Mouse (Mus musculus) G1E (cell line): Measurements from ENCODE around the gene Tut1. TPM values are rescaled to one million over a fixed set of nuclear protein-coding genes. Genes with fewer than 3 reads are reported as not detected.
"Not testable (repeated sequence)": the region's sequence is repeated elsewhere in the genome, so short reads cannot be mapped to it uniquely, and the experiment has no call there.

Experiments
- ATAC-seq: 2 replicates; pipeline ENCODE4 v1.8.0; 2016; ENCODE audit warnings: mild to moderate bottlenecking; ENCODE audit not compliant: insufficient number of reproducible peaks, poor library complexity, low FRiP score, severe bottlenecking; ENCODE audit errors: extremely low read depth
- DNase-seq: peaks from one replicate; pipeline ENCODE4 v3.0.0; 2012; ENCODE audit warnings: low spot score
- H3K27me3 ChIP-seq: 2 replicates; pipeline ENCODE4 v1.6.1; 2012; ENCODE audit warnings: mild to moderate bottlenecking, low read length, inconsistent platforms; ENCODE audit not compliant: insufficient read depth
- H3K36me3 ChIP-seq: replicated peaks from 2 replicates; pipeline ENCODE3; 2012; ENCODE audit warnings: mild to moderate bottlenecking, inconsistent platforms
- H3K4me1 ChIP-seq: 2 replicates; pipeline ENCODE4 v1.6.1; 2012; ENCODE audit warnings: low read depth, low read length, inconsistent platforms, mixed read lengths; ENCODE audit not compliant: insufficient read depth
- H3K4me3 ChIP-seq: 2 replicates; pipeline ENCODE4 v1.5.1; 2012; ENCODE audit warnings: low read depth, mild to moderate bottlenecking, inconsistent platforms, low read length, moderate library complexity, mixed read lengths
- H3K9me3 ChIP-seq: replicated peaks from 2 replicates; pipeline ENCODE4 v1.6.1; 2012; ENCODE audit warnings: inconsistent platforms
- CTCF ChIP-seq: IDR thresholded peaks from 2 replicates; pipeline ENCODE4 v1.5.1; 2012; ENCODE audit warnings: low read depth, low read length, inconsistent platforms, mixed read lengths
- GATA1 ChIP-seq: IDR thresholded peaks from 2 replicates; pipeline ENCODE4 v1.6.1; 2012; ENCODE audit warnings: borderline replicate concordance, low read length, inconsistent platforms, mixed read lengths
- GATA2 ChIP-seq: IDR thresholded peaks from 2 replicates; pipeline ENCODE4 v1.6.1; 2012; ENCODE audit warnings: low read depth, low read length, inconsistent platforms, borderline replicate concordance
- POLR2AphosphoS5 ChIP-seq: IDR thresholded peaks from 2 replicates; pipeline ENCODE4 v1.6.1; 2012; ENCODE audit warnings: low read depth, low read length, inconsistent platforms; ENCODE audit not compliant: insufficient replicate concordance
- TAL1 ChIP-seq: conservative IDR thresholded peaks from 2 replicates; pipeline ENCODE4 v1.6.1; 2012; ENCODE audit warnings: low read depth, low read length, inconsistent platforms, mixed read lengths
- polyA plus RNA-seq: library from polyadenylated mRNA; stranded (reverse); fragments of >175 nt; gene quantifications from 2 replicates; pipeline ENCODE4 v1.2.3, GENCODE M21; 2012
- total RNA-seq, 2 experiments: library from RNA; stranded (forward) in 1 of 2; stranded (reverse) in 1 of 2; fragments of 200-1000 nt in 1 of 2; fragments of >200 nt in 1 of 2; fragmentation: Nextera tagmentation in 1 of 2; gene quantifications; 2 replicates each; pipeline ENCODE4 v1.2.3; 2014 to 2017

Gene Tut1
- total and polyA plus RNA-seq, 3 experiments: 17.8 to 60.9 (median 32.3) TPM

- peak within 1 kb of the TSS; percentile 82 for H3K4me3 ChIP-seq
- peak; percentile 95 for ATAC-seq
- no peaks in the 10 kb centered on the region for H3K9me3 ChIP-seq
- H3K36me3 ChIP-seq: peaks cover 91% of the 10 kb centered on the region
- TF ChIP-seq TAL1 (no peak), GATA2 (no peak), GATA1 (no peak), POLR2AphosphoS5 (no peak), CTCF (no peak)
- H3K27me3 ChIP-seq: no peaks in the 10 kb centered on the region
- DNase-seq: peak; percentile 90
- peaks cover 68% of the 10 kb centered on the region for H3K4me1 ChIP-seq
These were observed 13.1 kb downstream of the Tut1 start, which contains the start of gene Eef1g for GRCm38 (mm10) chr19:8966590-8967372. Gene Eef1g (plus strand): TSS chr19:8967041.

DNA sequence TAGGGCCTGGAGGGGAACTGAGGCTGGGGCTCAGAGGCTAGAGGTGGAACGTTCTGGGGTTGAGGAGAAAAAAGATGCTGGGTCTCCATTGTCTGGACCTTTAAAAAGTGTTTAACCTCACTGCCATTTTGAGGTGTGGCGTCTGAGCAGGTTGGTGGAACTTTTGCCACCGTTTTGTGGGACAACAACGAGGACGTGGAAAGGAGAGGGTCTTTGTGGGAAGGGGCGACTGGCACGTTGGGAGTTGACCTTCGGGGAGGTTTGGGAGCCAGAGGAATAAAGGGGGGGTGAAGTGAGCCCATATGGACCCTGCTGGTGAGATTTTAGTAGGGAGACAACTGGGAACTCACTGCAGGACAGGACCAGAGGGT lies 13.7 kb downstream of the Tut1 start:
- Histone ChIP-seq H3K36me3 (peaks cover 91% of the 10 kb centered on the region), H3K4me3 (peak overlapping the region; percentile 82), H3K27me3 (no peaks in the 10 kb centered on the region), H3K4me1 (peaks cover 68% of the 10 kb centered on the region), H3K9me3 (no peaks in the 10 kb centered on the region)
- ATAC-seq: no peak
- DNase-seq: no peak
- TF ChIP-seq TAL1 (no peak), GATA1 (no peak), CTCF (no peak), POLR2AphosphoS5 (no peak), GATA2 (no peak)

DNA sequence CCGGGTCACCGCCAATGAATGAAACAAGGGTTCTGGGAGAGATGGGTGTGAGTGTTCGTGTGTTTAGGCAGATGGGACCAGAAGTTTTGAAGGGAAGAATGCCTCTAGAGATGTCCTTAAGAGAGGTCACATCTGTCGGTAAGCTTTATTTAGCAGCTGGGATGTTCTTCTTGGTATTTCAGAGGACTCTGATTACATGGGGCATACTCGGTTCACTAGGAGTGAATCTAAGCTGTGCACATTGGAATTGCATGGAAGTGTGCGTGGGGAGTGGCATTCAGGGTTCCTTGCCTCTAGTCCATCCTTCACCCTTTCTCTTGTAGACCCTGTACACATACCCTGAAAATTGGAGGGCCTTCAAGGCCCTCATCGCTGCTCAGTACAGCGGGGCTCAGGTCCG lies 14.2 kb downstream of the Tut1 start:
- DNase-seq (no peak), ATAC-seq (no peak)
- TF ChIP-seq GATA2 (no peak), CTCF (no peak), TAL1 (no peak), POLR2AphosphoS5 (no peak), GATA1 (no peak)
- Histone ChIP-seq H3K4me3 (peak overlapping the region; percentile 82), H3K36me3 (peaks cover 91% of the 10 kb centered on the region), H3K9me3 (no peaks in the 10 kb centered on the region), H3K4me1 (peaks cover 69% of the 10 kb centered on the region), H3K27me3 (no peaks in the 10 kb centered on the region)

DNA sequence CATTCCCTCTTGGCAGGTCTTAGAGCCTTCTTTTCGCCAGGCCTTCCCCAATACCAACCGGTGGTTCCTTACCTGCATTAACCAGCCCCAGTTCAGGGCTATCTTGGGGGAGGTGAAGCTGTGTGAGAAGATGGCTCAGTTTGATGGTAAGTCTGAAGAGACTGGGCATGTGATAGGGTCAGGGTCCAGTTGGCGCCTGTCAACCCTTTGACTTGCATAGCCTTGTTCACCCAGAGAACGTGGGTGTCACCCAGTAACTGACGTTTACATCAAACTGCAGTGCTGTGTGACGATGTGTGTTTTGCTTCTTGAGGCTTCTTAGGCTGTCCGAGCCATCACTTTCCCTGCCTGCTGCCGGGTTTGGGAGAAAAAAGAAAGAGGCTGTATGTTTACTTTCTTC lies 18.8 kb downstream of the Tut1 start:
- not testable (repeated sequence) for DNase-seq
- Histone ChIP-seq H3K4me1 (peaks cover 82% of the 10 kb centered on the region), H3K4me3 (peak overlapping the region; percentile 38; the same call in 1 of the 2 replicates)

DNA sequence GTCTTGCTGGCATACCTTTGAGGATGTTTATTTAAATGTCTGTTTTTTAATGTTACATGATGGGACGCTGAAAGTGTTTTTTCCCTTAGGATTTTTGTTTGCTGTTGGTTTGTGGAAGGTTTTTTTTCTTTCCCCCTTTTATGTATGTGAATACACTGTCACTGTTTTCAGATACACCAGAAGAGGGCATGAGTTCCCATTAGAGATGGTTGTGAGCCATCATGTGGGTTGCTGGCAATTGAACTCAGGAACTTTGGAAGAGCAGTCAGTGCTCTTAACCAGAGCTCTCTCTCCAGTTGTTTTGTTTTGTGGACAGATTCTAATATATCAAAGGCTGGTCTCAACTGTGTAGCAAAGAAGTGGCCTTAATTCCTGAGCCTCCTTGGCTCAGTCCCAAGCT lies 21.0 kb downstream of the Tut1 start:
- Histone ChIP-seq H3K36me3 (peaks cover 99% of the 10 kb centered on the region), H3K4me1 (peaks cover 88% of the 10 kb centered on the region), H3K27me3 (no peaks in the 10 kb centered on the region), H3K9me3 (no peaks in the 10 kb centered on the region), H3K4me3 (peak overlapping the region; percentile 13; the same call in 1 of the 2 replicates)
- TF ChIP-seq CTCF (no peak), GATA1 (no peak), POLR2AphosphoS5 (no peak), TAL1 (no peak), GATA2 (no peak)
- ATAC-seq (no peak), DNase-seq (no peak)

More for the DNA sequence above, 18.8 kb downstream of the Tut1 start:
- H3K27me3 ChIP-seq, ATAC-seq, H3K9me3 ChIP-seq: not testable (repeated sequence)
- H3K36me3 ChIP-seq: peaks cover 98% of the 10 kb centered on the region

- DNase-seq (no peak), ATAC-seq (no peak)
- Histone ChIP-seq H3K4me3 (no peak overlapping the region), H3K9me3 (no peaks in the 10 kb centered on the region), H3K4me1 (peaks cover 88% of the 10 kb centered on the region), H3K27me3 (no peaks in the 10 kb centered on the region), H3K36me3 (peaks cover 99% of the 10 kb centered on the region)
- TF ChIP-seq GATA2 (no peak), POLR2AphosphoS5 (no peak), TAL1 (no peak), CTCF (no peak), GATA1 (no peak)
These were observed 21.8 kb downstream of the Tut1 start for GRCm38 (mm10) chr19:8975491-8975890.

DNA sequence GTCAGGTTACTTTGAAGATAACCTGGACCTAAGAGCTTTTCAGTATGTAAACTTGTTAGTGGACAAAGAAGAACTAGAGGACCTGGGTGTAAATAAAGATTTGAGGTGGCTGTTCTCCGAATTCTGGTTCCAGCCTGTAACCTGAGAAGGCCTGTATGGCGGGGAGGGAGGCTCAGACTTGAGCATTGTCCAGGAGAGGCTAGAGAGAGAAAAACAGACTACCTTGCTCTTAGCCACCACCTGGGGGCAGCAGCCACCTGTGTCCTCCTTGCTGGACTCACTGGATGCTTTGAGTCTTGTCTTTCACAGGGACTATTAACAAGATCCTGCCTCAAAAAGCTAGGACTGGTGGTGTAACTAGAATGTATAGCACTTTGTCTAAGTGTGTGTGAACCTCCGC lies 22.9 kb downstream of the Tut1 start:
- no peaks in the 10 kb centered on the region for H3K9me3 ChIP-seq
- no peaks in the 10 kb centered on the region for H3K27me3 ChIP-seq
- peaks cover 88% of the 10 kb centered on the region for H3K4me1 ChIP-seq
- TF ChIP-seq POLR2AphosphoS5 (no peak), GATA2 (no peak), CTCF (peak; percentile 47; the same call in 1 of the 2 replicates)
- peaks cover 98% of the 10 kb centered on the region for H3K36me3 ChIP-seq
- no peak overlapping the region for H3K4me3 ChIP-seq
- ATAC-seq: no peak
- DNase-seq: no peak
